Mouse (Mus musculus): ENCODE measurements at regions not wholly inside any gene's neighbourhood (a gene's known extent, or its start where the extent isn't known, plus 50 kb on each side); places are given as distances from the start of the nearest gene placed in this dataset.

DNA sequence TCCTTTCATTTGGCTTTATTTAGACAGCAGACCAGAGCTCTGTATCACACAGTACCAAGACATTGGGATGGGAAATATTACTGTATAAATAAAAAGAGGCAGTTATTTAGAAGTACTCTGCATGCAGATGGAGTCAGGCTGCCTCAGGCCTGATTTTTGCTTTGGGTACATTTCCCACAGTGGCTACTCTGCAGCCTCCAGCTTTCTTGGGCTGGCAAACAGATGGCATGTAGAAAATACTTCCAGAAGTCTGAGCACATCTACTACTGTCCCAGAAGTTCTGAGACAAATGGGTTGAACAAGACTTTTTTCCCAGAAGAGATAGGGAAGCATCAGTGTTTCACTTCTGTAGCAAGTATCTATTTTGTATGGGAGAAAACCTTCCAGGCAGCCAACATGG, 229.8 kb upstream of the Far2 start:
- Histone ChIP-seq H3K4me3 (ENCODE audit: low read depth, low read length) (no peak overlapping the region), H3K9ac (replicated peaks; ENCODE audit: low read depth, low read length) (no peak overlapping the region), H3K36me3 (ENCODE audit: control insufficient read depth, insufficient read depth, low read length) (no peaks in the 10 kb centered on the region), H3K27me3 (ENCODE audit: control insufficient read depth, insufficient read depth, low read length) (no peaks in the 10 kb centered on the region), H3K4me2 (replicated peaks; ENCODE audit: low read depth, low read length) (no peak overlapping the region), H3K4me1 (ENCODE audit: control insufficient read depth, insufficient read depth, low read length) (peaks cover 4% of the 10 kb centered on the region; the same call in 1 of the 2 replicates), H3K9me3 (ENCODE audit: control insufficient read depth, low read depth, low read length) (no peaks in the 10 kb centered on the region), H3K27ac (ENCODE audit: low read length) (no peak overlapping the region)
- no peak for ATAC-seq (ENCODE audit: insufficient number of reproducible peaks, insufficient read depth, low FRiP score, low read depth)

DNA sequence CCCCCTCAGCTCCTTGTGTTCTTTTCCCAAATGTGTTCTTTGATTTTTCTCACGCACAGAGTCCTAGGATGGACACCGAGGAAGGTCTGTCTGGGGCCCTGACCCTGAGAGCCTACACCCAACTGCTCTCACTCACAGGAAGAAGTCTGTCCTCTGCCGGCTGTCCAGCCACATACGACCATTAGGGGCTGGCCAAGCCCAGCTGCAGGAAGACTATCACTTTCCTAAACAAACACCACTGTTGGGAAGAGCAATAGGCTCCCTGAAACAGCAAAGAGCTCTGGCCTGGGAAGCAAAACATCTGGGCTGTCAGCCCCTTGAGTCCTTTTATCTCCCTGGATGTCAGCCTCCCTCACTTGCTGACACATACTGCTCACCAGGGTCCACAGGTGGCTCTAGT, 224.8 kb upstream of the Far2 start:
- no peaks in the 10 kb centered on the region for H3K36me3 ChIP-seq (ENCODE audit: control insufficient read depth, insufficient read depth, low read length)
- H3K9me3 ChIP-seq (ENCODE audit: control insufficient read depth, low read depth, low read length) = no peaks in the 10 kb centered on the region
- 0 out of 2 replicates have a peak, but pooled peaks have one; percentile 37 for ATAC-seq (ENCODE audit: insufficient number of reproducible peaks, insufficient read depth, low FRiP score, low read depth)
- no peak overlapping the region for H3K9ac ChIP-seq (replicated peaks; ENCODE audit: low read depth, low read length)
- H3K4me3 ChIP-seq (ENCODE audit: low read depth, low read length) = no peak overlapping the region
- H3K27me3 ChIP-seq (ENCODE audit: control insufficient read depth, insufficient read depth, low read length) = no peaks in the 10 kb centered on the region
- WGBS = 11% methylated on average over 4 of the region's 4 CpGs
- H3K4me1 ChIP-seq (ENCODE audit: control insufficient read depth, insufficient read depth, low read length) = peaks cover 5% of the 10 kb centered on the region; the same call in 1 of the 2 replicates
- H3K4me2 ChIP-seq (replicated peaks; ENCODE audit: low read depth, low read length) = no peak overlapping the region
- no peak overlapping the region for H3K27ac ChIP-seq (ENCODE audit: low read length)

- Histone ChIP-seq H3K4me3 (ENCODE audit: low read depth, low read length) (no peak overlapping the region), H3K9ac (replicated peaks; ENCODE audit: low read depth, low read length) (no peak overlapping the region), H3K27me3 (ENCODE audit: control insufficient read depth, insufficient read depth, low read length) (no peaks in the 10 kb centered on the region), H3K27ac (ENCODE audit: low read length) (no peak overlapping the region), H3K9me3 (ENCODE audit: control insufficient read depth, low read depth, low read length) (no peaks in the 10 kb centered on the region), H3K4me1 (ENCODE audit: control insufficient read depth, insufficient read depth, low read length) (no peaks in the 10 kb centered on the region), H3K36me3 (ENCODE audit: control insufficient read depth, insufficient read depth, low read length) (no peaks in the 10 kb centered on the region), H3K4me2 (replicated peaks; ENCODE audit: low read depth, low read length) (no peak overlapping the region)
- ATAC-seq (ENCODE audit: insufficient number of reproducible peaks, insufficient read depth, low FRiP score, low read depth) = no peak
- WGBS = 68% methylated on average over 3 of the region's 3 CpGs
These were observed 214.5 kb upstream of the Far2 start for GRCm38 (mm10) chr6:147832521-147832920.

DNA sequence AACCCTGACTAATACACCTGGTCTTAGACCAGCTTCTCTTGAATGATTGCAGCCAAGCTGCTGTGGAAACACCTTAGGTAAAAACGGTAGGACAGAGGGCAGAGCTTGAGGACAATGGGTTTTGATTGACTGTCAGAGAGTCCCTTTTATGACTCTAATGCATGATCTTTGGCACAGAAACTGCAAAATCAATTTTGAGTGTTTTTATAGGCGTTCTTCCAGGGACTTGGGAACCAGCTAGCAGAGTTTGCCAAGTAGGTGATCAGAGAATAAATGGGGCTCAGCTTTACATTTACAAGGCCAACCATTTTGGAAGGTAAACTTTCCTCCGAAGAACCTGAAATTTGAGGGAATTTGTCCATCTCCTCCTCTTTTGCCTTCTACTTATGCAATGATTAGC, 213.6 kb upstream of the Far2 start:
- H3K4me2 ChIP-seq (replicated peaks; ENCODE audit: low read depth, low read length) = no peak overlapping the region
- H3K4me1 ChIP-seq (ENCODE audit: control insufficient read depth, insufficient read depth, low read length) = no peaks in the 10 kb centered on the region
- no peaks in the 10 kb centered on the region for H3K27me3 ChIP-seq (ENCODE audit: control insufficient read depth, insufficient read depth, low read length)
- no peak overlapping the region for H3K4me3 ChIP-seq (ENCODE audit: low read depth, low read length)
- no peak overlapping the region for H3K9ac ChIP-seq (replicated peaks; ENCODE audit: low read depth, low read length)
- ATAC-seq (ENCODE audit: insufficient number of reproducible peaks, insufficient read depth, low FRiP score, low read depth) = no peak
- no peaks in the 10 kb centered on the region for H3K9me3 ChIP-seq (ENCODE audit: control insufficient read depth, low read depth, low read length)
- WGBS = 72% methylated on average over 3 of the region's 3 CpGs
- H3K27ac ChIP-seq (ENCODE audit: low read length) = no peak overlapping the region
- no peaks in the 10 kb centered on the region for H3K36me3 ChIP-seq (ENCODE audit: control insufficient read depth, insufficient read depth, low read length)

DNA sequence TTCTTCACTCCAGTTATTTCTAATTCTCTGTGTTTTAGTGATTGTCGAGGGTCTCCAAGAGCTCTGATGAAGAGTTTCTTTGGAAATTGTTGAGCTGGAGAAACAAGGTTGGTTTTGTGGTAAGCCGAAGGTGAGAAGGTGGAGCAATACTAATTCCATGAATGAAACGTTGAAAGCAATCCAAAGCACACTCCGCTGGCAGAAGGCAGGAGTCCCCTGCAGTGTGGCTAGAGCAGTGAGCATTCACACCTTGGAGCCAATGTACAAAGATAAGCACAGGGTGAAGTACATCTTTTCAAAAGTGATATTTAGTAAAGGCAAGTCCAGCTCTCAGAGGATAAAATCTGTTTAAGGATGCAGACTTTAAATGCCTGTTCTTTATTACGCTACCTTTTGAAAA, 208.2 kb upstream of the Far2 start:
- Histone ChIP-seq H3K4me2 (replicated peaks; ENCODE audit: low read depth, low read length) (no peak overlapping the region), H3K4me3 (ENCODE audit: low read depth, low read length) (no peak overlapping the region), H3K27me3 (ENCODE audit: control insufficient read depth, insufficient read depth, low read length) (no peaks in the 10 kb centered on the region), H3K36me3 (ENCODE audit: control insufficient read depth, insufficient read depth, low read length) (no peaks in the 10 kb centered on the region), H3K9ac (replicated peaks; ENCODE audit: low read depth, low read length) (no peak overlapping the region), H3K27ac (ENCODE audit: low read length) (no peak overlapping the region), H3K9me3 (ENCODE audit: control insufficient read depth, low read depth, low read length) (no peaks in the 10 kb centered on the region), H3K4me1 (ENCODE audit: control insufficient read depth, insufficient read depth, low read length) (no peaks in the 10 kb centered on the region)
- no peak for ATAC-seq (ENCODE audit: insufficient number of reproducible peaks, insufficient read depth, low FRiP score, low read depth)
- WGBS = 80% methylated on average over 5 of the region's 5 CpGs

- H3K9me3 ChIP-seq (ENCODE audit: control insufficient read depth, low read depth, low read length) = no peaks in the 10 kb centered on the region
- H3K27ac ChIP-seq (ENCODE audit: low read length) = no peak overlapping the region
- H3K27me3 ChIP-seq (ENCODE audit: control insufficient read depth, insufficient read depth, low read length) = no peaks in the 10 kb centered on the region
- H3K4me1 ChIP-seq (ENCODE audit: control insufficient read depth, insufficient read depth, low read length) = no peaks in the 10 kb centered on the region
- no peak for ATAC-seq (ENCODE audit: insufficient number of reproducible peaks, insufficient read depth, low FRiP score, low read depth)
- WGBS = 98% methylated on average over 2 of the region's 2 CpGs
- no peak overlapping the region for H3K4me2 ChIP-seq (replicated peaks; ENCODE audit: low read depth, low read length)
- H3K36me3 ChIP-seq (ENCODE audit: control insufficient read depth, insufficient read depth, low read length) = no peaks in the 10 kb centered on the region
- no peak overlapping the region for H3K9ac ChIP-seq (replicated peaks; ENCODE audit: low read depth, low read length)
- no peak overlapping the region for H3K4me3 ChIP-seq (ENCODE audit: low read depth, low read length)
These were observed 197.1 kb upstream of the Far2 start for GRCm38 (mm10) chr6:147849988-147850387.

DNA sequence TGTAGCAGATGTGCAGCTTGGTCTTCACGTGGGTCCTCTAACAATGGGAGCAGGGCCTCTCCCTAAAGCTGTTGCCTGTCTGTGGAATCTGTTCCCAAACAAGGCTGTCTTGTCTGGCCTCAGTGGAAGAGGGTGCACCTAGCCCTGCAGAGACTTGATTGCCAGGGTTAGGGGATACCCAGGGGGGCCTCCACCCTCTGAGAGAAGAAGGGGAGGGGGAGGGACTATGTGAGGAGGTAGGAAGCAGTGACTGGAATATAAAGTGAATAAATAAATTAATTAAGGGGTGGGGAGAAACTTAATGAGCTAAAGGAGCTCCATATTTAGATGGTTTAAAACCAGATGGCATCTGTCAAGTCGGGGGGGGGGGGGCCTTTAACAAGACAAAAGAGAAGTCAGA, 185.9 kb upstream of the Far2 start:
- no peaks in the 10 kb centered on the region for H3K27me3 ChIP-seq (ENCODE audit: control insufficient read depth, insufficient read depth, low read length)
- H3K9ac ChIP-seq (replicated peaks; ENCODE audit: low read depth, low read length) = no peak overlapping the region
- H3K4me2 ChIP-seq (replicated peaks; ENCODE audit: low read depth, low read length) = no peak overlapping the region
- no peak for ATAC-seq (ENCODE audit: insufficient number of reproducible peaks, insufficient read depth, low FRiP score, low read depth)
- H3K9me3 ChIP-seq (ENCODE audit: control insufficient read depth, low read depth, low read length) = no peaks in the 10 kb centered on the region
- 54% methylated on average over 2 of the region's 2 CpGs for WGBS
- H3K4me1 ChIP-seq (ENCODE audit: control insufficient read depth, insufficient read depth, low read length) = no peaks in the 10 kb centered on the region
- H3K36me3 ChIP-seq (ENCODE audit: control insufficient read depth, insufficient read depth, low read length) = no peaks in the 10 kb centered on the region
- H3K4me3 ChIP-seq (ENCODE audit: low read depth, low read length) = no peak overlapping the region
- no peak overlapping the region for H3K27ac ChIP-seq (ENCODE audit: low read length)

GRCm38 (mm10) chr6:147871033-147871432, 176.0 kb upstream of the Far2 start:
- Histone ChIP-seq H3K4me1 (ENCODE audit: control insufficient read depth, insufficient read depth, low read length) (no peaks in the 10 kb centered on the region), H3K27me3 (ENCODE audit: control insufficient read depth, insufficient read depth, low read length) (no peaks in the 10 kb centered on the region), H3K9me3 (ENCODE audit: control insufficient read depth, low read depth, low read length) (no peaks in the 10 kb centered on the region), H3K9ac (replicated peaks; ENCODE audit: low read depth, low read length) (no peak overlapping the region), H3K4me2 (replicated peaks; ENCODE audit: low read depth, low read length) (no peak overlapping the region), H3K36me3 (ENCODE audit: control insufficient read depth, insufficient read depth, low read length) (no peaks in the 10 kb centered on the region), H3K27ac (ENCODE audit: low read length) (no peak overlapping the region), H3K4me3 (ENCODE audit: low read depth, low read length) (no peak overlapping the region)
- WGBS = 60% methylated on average over 3 of the region's 3 CpGs
- ATAC-seq (ENCODE audit: insufficient number of reproducible peaks, insufficient read depth, low FRiP score, low read depth) = no peak

DNA sequence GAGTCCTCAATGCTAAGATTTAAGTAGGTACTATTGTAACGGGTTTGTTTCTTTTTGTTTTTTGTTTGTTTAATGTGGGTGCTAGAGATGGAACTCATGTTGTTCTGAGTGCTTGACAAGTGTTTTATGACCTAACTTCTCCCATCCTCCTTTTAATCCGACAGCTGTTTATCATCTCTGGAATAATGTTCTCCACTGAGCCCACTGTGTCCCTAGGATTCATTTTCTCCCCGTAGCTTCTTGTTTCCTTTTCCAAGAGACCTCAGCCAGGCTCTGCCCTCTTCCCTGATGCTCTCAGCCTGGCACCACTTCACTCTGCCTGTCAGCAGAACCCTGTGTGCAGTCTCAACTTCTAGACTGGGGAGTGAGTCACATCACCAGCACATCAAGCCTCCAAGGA, 173.9 kb upstream of the Far2 start:
- no peak for ATAC-seq (ENCODE audit: insufficient number of reproducible peaks, insufficient read depth, low FRiP score, low read depth)
- WGBS = 38% methylated on average over 3 of the region's 3 CpGs
- no peak overlapping the region for H3K27ac ChIP-seq (ENCODE audit: low read length)

More for the DNA sequence above, 173.9 kb upstream of the Far2 start:
- no peak overlapping the region for H3K4me2 ChIP-seq (replicated peaks; ENCODE audit: low read depth, low read length)
- H3K4me3 ChIP-seq (ENCODE audit: low read depth, low read length) = no peak overlapping the region
- no peaks in the 10 kb centered on the region for H3K27me3 ChIP-seq (ENCODE audit: control insufficient read depth, insufficient read depth, low read length)
- no peaks in the 10 kb centered on the region for H3K36me3 ChIP-seq (ENCODE audit: control insufficient read depth, insufficient read depth, low read length)
- H3K9ac ChIP-seq (replicated peaks; ENCODE audit: low read depth, low read length) = no peak overlapping the region
- no peaks in the 10 kb centered on the region for H3K9me3 ChIP-seq (ENCODE audit: control insufficient read depth, low read depth, low read length)
- no peaks in the 10 kb centered on the region for H3K4me1 ChIP-seq (ENCODE audit: control insufficient read depth, insufficient read depth, low read length)

All from stomach, embryonic 14.5 days (tissue).